Comparison of ENCODE assay signal across 9 mouse cellular contexts in genomic region chr1:23257306-23257895, GRCm38 (mm10).
A peak's percentile ranks its signal among the peaks of the same experiment; 100 is the strongest.
DNase-seq lines count a peak whose midpoint lies in the region; TF ChIP-seq lines count a peak whose summit lies in the region.
"Had no signal": no experiment of that assay in that cellular context is flagged by ENCODE, and none has a peak within 500 bp of the region (broad histone marks: within the 10 kb centered on the region; RNA-seq: fewer than 3 reads in every experiment).

No protein-coding gene starts in this region.

- H3K27ac ChIP-seq in gastrocnemius, adult 2 months, result peak overlapping the region; percentile 99
- H3K27ac ChIP-seq in spleen, adult 2 months (ENCODE audit: insufficient read depth, low read length), result no peak overlapping the region
- no peak overlapping the region for H3K27ac ChIP-seq in limb, embryonic 10.5 days

- no peak; the same call in 1 of the 2 replicates for TF ChIP-seq CTCF in gastrocnemius, adult 2 months (IDR thresholded peaks at IDR 0.05)
- TF ChIP-seq CTCF in spleen, adult 2 months (IDR thresholded peaks at IDR 0.05; ENCODE audit: extremely low read depth, insufficient read depth, insufficient read length, insufficient replicate concordance), result no peak

- H3K4me1 ChIP-seq in spleen, adult 2 months (ENCODE audit: control insufficient read depth, insufficient read depth, insufficient read length), result no peaks in the 10 kb centered on the region
- H3K4me1 ChIP-seq in limb, embryonic 10.5 days, result peaks cover 11% of the 10 kb centered on the region

- H3K36me3 ChIP-seq in spleen, adult 2 months (ENCODE audit: control insufficient read depth, insufficient read depth, low read length), result no peaks in the 10 kb centered on the region
- no peaks in the 10 kb centered on the region for H3K36me3 ChIP-seq in limb, embryonic 10.5 days

- H3K4me3 ChIP-seq in gastrocnemius, adult 2 months, result peak overlapping the region; percentile 94
- peak overlapping the region; percentile 63 for H3K4me3 ChIP-seq in spleen, adult 2 months (ENCODE audit: extremely low read depth, insufficient read depth, insufficient read length)
- H3K4me3 ChIP-seq in limb, embryonic 10.5 days, result peak overlapping the region; percentile 82

- no peaks in the 10 kb centered on the region for H3K9me3 ChIP-seq in limb, embryonic 10.5 days (replicated peaks)

- peak; percentile 23 for DNase-seq in gastrocnemius, adult 2 months
- no peak for DNase-seq in gastrocnemius, postnatal 4 days (ENCODE audit: low spot score in 2 of 2)
- DNase-seq in spleen, adult 2 months (ENCODE audit: low read depth in 1 of 2, low spot score in 2 of 2), result no peak
- DNase-seq in spleen, adult 18-20 months, result no peak
- DNase-seq in limb, embryonic 10.5 days (ENCODE audit: low spot score), result peak; percentile 32
- peak; percentile 54 for DNase-seq in skeletal muscle tissue, adult 2 months (ENCODE audit: low read depth, low spot score)
- no peak for DNase-seq in frontal cortex, postnatal 14 days (ENCODE audit: low spot score in 2 of 2)
- DNase-seq in ovary, adult 18-20 months (ENCODE audit: low spot score), result no peak

- intact Hi-C loops in gastrocnemius, adult 2 months (cut with DNase I), result loop anchor here (2.0 to 5.0 kb wide), 2 partner anchors 69 to 130 kb away; no protein-coding TSS in a partner anchor

- WGBS in spleen, adult 2 months, result 42% methylated on average over 10 of the region's 10 CpGs
- 45% methylated on average over 10 of the region's 10 CpGs for WGBS in limb, embryonic 10.5 days

- peaks cover 9% of the 10 kb centered on the region for H3K27me3 ChIP-seq in spleen, adult 2 months (ENCODE audit: control insufficient read depth, insufficient read depth, low read length)
- no peaks in the 10 kb centered on the region for H3K27me3 ChIP-seq in limb, embryonic 10.5 days (ENCODE audit: low read depth, poor library complexity, severe bottlenecking)
- H3K27me3 ChIP-seq: Patski had no signal

- no peak for TF ChIP-seq POLR2A in spleen, adult 2 months (IDR thresholded peaks at IDR 0.05; ENCODE audit: low read depth, low read length)

Comparison
In these comparisons a context has a peak if more than half of its experiments do, and no peak if none do; other contexts are left out.
1. DNase-seq: peak in gastrocnemius, adult 2 months (single experiment), limb, embryonic 10.5 days (single experiment) and skeletal muscle tissue, adult 2 months (single experiment); none in gastrocnemius, postnatal 4 days (0 of 2), spleen, adult 2 months (0 of 2), spleen, adult 18-20 months (0 of 2), frontal cortex, postnatal 14 days (0 of 2) and ovary, adult 18-20 months (single experiment).
2. Peak in every context shown above with its lines, with median percentiles within 50 percentile points of each other: H3K4me3 ChIP-seq.